Mouse (Mus musculus): Measurements from ENCODE around the gene Pde4c. TPM values are rescaled to one million over a fixed set of nuclear protein-coding genes. Genes with fewer than 3 reads are reported as not detected.
A peak's percentile ranks its signal among the peaks of the same experiment; 100 is the strongest.

The Pde4c gene
- polyA plus RNA-seq, 1 experiment from 2014 or later = 8.0 TPM

- no peak overlapping the region for H3K4me2 ChIP-seq (ENCODE audit: low read length)
- H3K36me3 ChIP-seq (ENCODE audit: insufficient read depth, low read length) = 0 out of 2 replicates have a peak, but pooled peaks cover 12% of the 10 kb centered on the region
- H3K4me1 ChIP-seq (replicated peaks; ENCODE audit: insufficient read depth, low read length) = peaks cover 37% of the 10 kb centered on the region
- H3K4me3 ChIP-seq (replicated peaks; ENCODE audit: low read depth, low read length) = no peak overlapping the region
- DNase-seq (ENCODE audit: low spot score) = no peak
- no peaks in the 10 kb centered on the region for H3K27me3 ChIP-seq (ENCODE audit: insufficient read depth, low read length)
- no peak for ATAC-seq (replicated peaks; ENCODE audit: low FRiP score, low read depth)
- no peak overlapping the region for H3K27ac ChIP-seq
- 94% methylated on average over 6 of the region's 6 CpGs for WGBS
- H3K9ac ChIP-seq (ENCODE audit: low read depth, low read length) = no peak overlapping the region
- no peaks in the 10 kb centered on the region for H3K9me3 ChIP-seq (replicated peaks; ENCODE audit: low read length)
- TF ChIP-seq CTCF (IDR thresholded peaks at IDR 0.05; ENCODE audit: low read depth) = no peak
Measured at GRCm38 (mm10) chr8:70756476-70757040, 33.0 kb downstream of the Pde4c start.

- Histone ChIP-seq H3K36me3 (ENCODE audit: insufficient read depth, low read length) (0 out of 2 replicates have a peak, but pooled peaks cover 12% of the 10 kb centered on the region), H3K4me2 (ENCODE audit: low read length) (no peak overlapping the region), H3K9ac (ENCODE audit: low read depth, low read length) (peak overlapping the region; percentile 35; the same call in 1 of the 2 replicates), H3K27ac (no peak overlapping the region), H3K4me3 (replicated peaks; ENCODE audit: low read depth, low read length) (no peak overlapping the region), H3K4me1 (replicated peaks; ENCODE audit: insufficient read depth, low read length) (peaks cover 31% of the 10 kb centered on the region), H3K9me3 (replicated peaks; ENCODE audit: low read length) (no peaks in the 10 kb centered on the region), H3K27me3 (ENCODE audit: insufficient read depth, low read length) (no peaks in the 10 kb centered on the region)
- WGBS = 74% methylated on average over 22 of the region's 22 CpGs
- peak; percentile 66 for TF ChIP-seq CTCF (IDR thresholded peaks at IDR 0.05; ENCODE audit: low read depth)
- no peak for DNase-seq (ENCODE audit: low spot score)
- ATAC-seq (replicated peaks; ENCODE audit: low FRiP score, low read depth) = no peak
Measured at GRCm38 (mm10) chr8:70757523-70758307, 34.2 kb downstream of the Pde4c start.

GRCm38 (mm10) chr8:70758308-70758615 is 34.7 kb downstream of the Pde4c start:
- DNase-seq (ENCODE audit: low spot score) (no peak), ATAC-seq (replicated peaks; ENCODE audit: low FRiP score, low read depth) (no peak)
- no peaks in the 10 kb centered on the region for H3K9me3 ChIP-seq (replicated peaks; ENCODE audit: low read length)
- H3K4me3 ChIP-seq (replicated peaks; ENCODE audit: low read depth, low read length) = no peak overlapping the region
- 82% methylated on average over 7 of the region's 7 CpGs for WGBS
- no peak overlapping the region for H3K4me2 ChIP-seq (ENCODE audit: low read length)
- no peak overlapping the region for H3K27ac ChIP-seq
- H3K9ac ChIP-seq (ENCODE audit: low read depth, low read length) = no peak overlapping the region
- H3K27me3 ChIP-seq (ENCODE audit: insufficient read depth, low read length) = no peaks in the 10 kb centered on the region
- H3K4me1 ChIP-seq (replicated peaks; ENCODE audit: insufficient read depth, low read length) = peaks cover 26% of the 10 kb centered on the region
- no peak for TF ChIP-seq CTCF (IDR thresholded peaks at IDR 0.05; ENCODE audit: low read depth)
- H3K36me3 ChIP-seq (ENCODE audit: insufficient read depth, low read length) = 0 out of 2 replicates have a peak, but pooled peaks cover 12% of the 10 kb centered on the region

- H3K4me1 ChIP-seq (replicated peaks; ENCODE audit: insufficient read depth, low read length) = peaks cover 20% of the 10 kb centered on the region
- H3K4me3 ChIP-seq (replicated peaks; ENCODE audit: low read depth, low read length) = no peak overlapping the region
- DNase-seq (ENCODE audit: low spot score) (no peak), ATAC-seq (replicated peaks; ENCODE audit: low FRiP score, low read depth) (no peak)
- no peak overlapping the region for H3K27ac ChIP-seq
- 0 out of 2 replicates have a peak, but pooled peaks cover 12% of the 10 kb centered on the region for H3K36me3 ChIP-seq (ENCODE audit: insufficient read depth, low read length)
- no peaks in the 10 kb centered on the region for H3K9me3 ChIP-seq (replicated peaks; ENCODE audit: low read length)
- H3K4me2 ChIP-seq (ENCODE audit: low read length) = no peak overlapping the region
- 55% methylated on average over 19 of the region's 19 CpGs for WGBS
- no peak for TF ChIP-seq CTCF (IDR thresholded peaks at IDR 0.05; ENCODE audit: low read depth)
- no peak overlapping the region for H3K9ac ChIP-seq (ENCODE audit: low read depth, low read length)
- no peaks in the 10 kb centered on the region for H3K27me3 ChIP-seq (ENCODE audit: insufficient read depth, low read length)
Measured at GRCm38 (mm10) chr8:70758616-70759561, 35.4 kb downstream of the Pde4c start.

GRCm38 (mm10) chr8:70760350-70760749 is 36.8 kb downstream of the Pde4c start:
- no peak for TF ChIP-seq CTCF (IDR thresholded peaks at IDR 0.05; ENCODE audit: low read depth)
- Histone ChIP-seq H3K27ac (peak overlapping the region; percentile 83), H3K27me3 (ENCODE audit: insufficient read depth, low read length) (no peaks in the 10 kb centered on the region), H3K4me2 (ENCODE audit: low read length) (peak overlapping the region; percentile 99), H3K4me3 (replicated peaks; ENCODE audit: low read depth, low read length) (peak overlapping the region; percentile 62), H3K36me3 (ENCODE audit: insufficient read depth, low read length) (0 out of 2 replicates have a peak, but pooled peaks cover 12% of the 10 kb centered on the region), H3K4me1 (replicated peaks; ENCODE audit: insufficient read depth, low read length) (peaks cover 17% of the 10 kb centered on the region; the same call in 1 of the 2 replicates), H3K9ac (ENCODE audit: low read depth, low read length) (peak overlapping the region; percentile 82), H3K9me3 (replicated peaks; ENCODE audit: low read length) (no peaks in the 10 kb centered on the region)
- ATAC-seq (replicated peaks; ENCODE audit: low FRiP score, low read depth) (no peak), DNase-seq (ENCODE audit: low spot score) (no peak)
- under 1% methylated on average over 22 of the region's 22 CpGs for WGBS

Data from kidney, postnatal 0 days (tissue).